Mouse (Mus musculus): Measurements from ENCODE around the gene Map1s. TPM values are rescaled to one million over a fixed set of nuclear protein-coding genes. Genes with fewer than 3 reads are reported as not detected.
"Not testable (repeated sequence)": the region's sequence is repeated elsewhere in the genome, so short reads cannot be mapped to it uniquely, and the experiment has no call there.

The Map1s gene
- polyA plus RNA-seq, 1 experiment from 2014 or later, result 13.8 TPM

DNA sequence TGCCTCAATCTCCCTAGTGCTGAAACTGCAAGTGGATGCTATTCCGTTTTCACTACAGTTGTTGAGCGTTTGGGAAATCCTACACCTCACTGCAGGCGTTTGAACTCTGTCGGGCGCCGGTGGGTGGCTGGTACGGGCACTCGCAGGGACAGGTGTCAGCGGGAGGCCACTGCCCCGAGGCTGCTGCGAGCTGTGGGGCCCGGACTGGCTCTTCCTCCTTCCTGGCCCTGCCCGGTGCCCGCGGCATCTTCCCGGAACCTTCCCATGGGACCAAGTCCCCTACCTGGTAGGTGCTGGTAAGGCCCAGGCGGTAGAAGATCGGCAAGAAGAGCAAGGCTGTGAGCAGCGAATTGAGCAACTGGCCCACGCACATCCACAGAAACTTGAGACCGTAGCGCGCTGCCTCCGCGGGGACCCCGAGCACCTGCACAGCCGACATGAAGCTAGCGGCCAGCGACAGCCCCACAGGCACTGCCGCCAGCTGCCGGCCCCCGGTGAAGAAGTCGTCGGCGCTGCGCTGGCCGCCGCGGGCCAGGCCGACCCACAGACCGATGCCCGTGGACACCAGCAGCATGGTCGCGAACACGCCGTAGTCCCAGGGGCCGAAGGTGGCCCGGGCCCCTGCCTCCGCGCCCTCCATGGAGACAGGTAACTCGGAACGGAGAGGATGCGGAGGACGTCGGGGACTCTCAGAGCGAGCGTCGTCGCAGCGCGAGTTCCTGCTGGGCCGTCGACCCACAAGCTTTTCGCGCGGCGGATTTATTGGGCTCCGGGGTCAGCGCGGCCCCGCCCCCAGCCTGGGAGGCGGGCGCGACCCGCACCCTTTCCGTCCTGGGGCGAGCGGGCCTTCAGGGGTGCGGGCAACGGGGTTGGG, 13.5 kb upstream of the Map1s start, which contains the start of gene Slc5a5:
Gene Slc5a5, minus strand, starts transcription at position 736 of the 874 bp plus-strand sequence.
- H3K4me2 ChIP-seq (replicated peaks; ENCODE audit: low read depth), result peak within 1 kb of the TSS; percentile 66
- peaks cover 24% of the 10 kb centered on the region for H3K27me3 ChIP-seq (replicated peaks; ENCODE audit: control insufficient read depth, insufficient read depth, low read length)
- H3K36me3 ChIP-seq (ENCODE audit: control insufficient read depth, insufficient read depth), result peaks cover 22% of the 10 kb centered on the region
- ATAC-seq, result no peak
- H3K4me1 ChIP-seq (replicated peaks; ENCODE audit: control insufficient read depth, insufficient read depth, low read length), result 0 out of 2 replicates have a peak, but pooled peaks cover 3% of the 10 kb centered on the region
- H3K9ac ChIP-seq (ENCODE audit: low read depth, low read length), result no peak within 1 kb of the TSS
- H3K4me3 ChIP-seq (ENCODE audit: low read depth, low read length), result peak within 1 kb of the TSS; percentile 34
- WGBS, result 4% methylated on average over 78 of the region's 80 CpGs
- no peak for TF ChIP-seq CTCF (IDR thresholded peaks at IDR 0.05; ENCODE audit: low read depth)
- no peak within 1 kb of the TSS for H3K27ac ChIP-seq (ENCODE audit: low read depth, low read length)
- no peaks in the 10 kb centered on the region for H3K9me3 ChIP-seq (ENCODE audit: control insufficient read depth)

DNA sequence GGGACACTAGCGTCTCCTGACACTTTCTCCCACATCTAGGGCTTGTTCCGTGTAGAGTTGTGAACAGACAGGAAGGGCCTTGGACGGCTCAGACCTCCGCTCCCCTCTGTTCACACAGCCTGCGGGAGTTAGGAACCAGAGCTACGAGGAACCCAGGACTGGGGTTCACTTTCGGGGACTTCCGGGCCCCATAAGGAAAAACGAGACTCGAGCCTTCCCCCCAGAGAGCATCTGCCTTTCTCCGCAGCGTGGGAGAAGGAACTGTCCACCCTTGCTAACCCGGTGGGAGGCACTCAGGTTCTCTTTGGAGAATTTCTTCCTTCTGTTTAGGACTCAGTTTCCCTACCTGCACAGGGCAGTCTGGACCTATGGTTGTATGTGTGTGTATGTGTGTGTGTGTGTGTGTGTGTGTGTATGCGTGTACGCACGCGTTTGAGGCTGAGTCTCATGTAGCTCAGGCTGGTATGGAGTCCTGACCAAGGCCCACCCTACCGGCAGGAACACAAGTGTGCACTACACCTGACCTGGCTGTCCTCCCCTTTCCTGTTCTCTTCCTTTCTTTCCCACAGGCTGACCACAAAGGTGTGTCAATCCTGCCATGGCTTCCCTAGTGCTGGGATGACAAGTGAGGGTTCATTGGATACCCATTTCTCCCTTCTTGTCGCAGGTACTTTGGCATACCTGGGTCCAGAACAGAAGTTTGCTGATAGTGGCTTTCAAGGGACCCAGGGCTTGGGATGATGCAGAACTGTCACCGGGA, 12.7 kb upstream of the Map1s start:
- Histone ChIP-seq H3K27ac (ENCODE audit: low read depth, low read length) (no peak overlapping the region), H3K4me3 (ENCODE audit: low read depth, low read length) (peak overlapping the region; percentile 34), H3K27me3 (replicated peaks; ENCODE audit: control insufficient read depth, insufficient read depth, low read length) (peaks cover 24% of the 10 kb centered on the region), H3K9ac (ENCODE audit: low read depth, low read length) (no peak overlapping the region), H3K36me3 (ENCODE audit: control insufficient read depth, insufficient read depth) (peaks cover 22% of the 10 kb centered on the region), H3K4me1 (replicated peaks; ENCODE audit: control insufficient read depth, insufficient read depth, low read length) (0 out of 2 replicates have a peak, but pooled peaks cover 3% of the 10 kb centered on the region), H3K9me3 (ENCODE audit: control insufficient read depth) (no peaks in the 10 kb centered on the region), H3K4me2 (replicated peaks; ENCODE audit: low read depth) (peak overlapping the region; percentile 66)
- no peak for TF ChIP-seq CTCF (IDR thresholded peaks at IDR 0.05; ENCODE audit: low read depth)
- 29% methylated on average over 20 of the region's 20 CpGs for WGBS
- no peak for ATAC-seq

GRCm38 (mm10) chr8:70893656-70894384, 11.9 kb upstream of the Map1s start:
- Histone ChIP-seq H3K4me1 (replicated peaks; ENCODE audit: control insufficient read depth, insufficient read depth, low read length) (0 out of 2 replicates have a peak, but pooled peaks cover 3% of the 10 kb centered on the region), H3K27ac (ENCODE audit: low read depth, low read length) (no peak overlapping the region), H3K27me3 (replicated peaks; ENCODE audit: control insufficient read depth, insufficient read depth, low read length) (peaks cover 24% of the 10 kb centered on the region), H3K4me3 (ENCODE audit: low read depth, low read length) (no peak overlapping the region), H3K36me3 (ENCODE audit: control insufficient read depth, insufficient read depth) (peaks cover 22% of the 10 kb centered on the region), H3K4me2 (replicated peaks; ENCODE audit: low read depth) (no peak overlapping the region), H3K9me3 (ENCODE audit: control insufficient read depth) (no peaks in the 10 kb centered on the region), H3K9ac (ENCODE audit: low read depth, low read length) (no peak overlapping the region)
- ATAC-seq, result no peak
- 37% methylated on average over 12 of the region's 12 CpGs for whole genome bisulfite sequencing
- TF ChIP-seq CTCF (IDR thresholded peaks at IDR 0.05; ENCODE audit: low read depth), result peak; percentile 82

- H3K9me3 ChIP-seq (ENCODE audit: control insufficient read depth), result no peaks in the 10 kb centered on the region
- peaks cover 22% of the 10 kb centered on the region for H3K36me3 ChIP-seq (ENCODE audit: control insufficient read depth, insufficient read depth)
- H3K4me2 ChIP-seq (replicated peaks; ENCODE audit: low read depth), result no peak overlapping the region
- H3K9ac ChIP-seq (ENCODE audit: low read depth, low read length), result no peak overlapping the region
- TF ChIP-seq CTCF (IDR thresholded peaks at IDR 0.05; ENCODE audit: low read depth), result no peak
- H3K4me1 ChIP-seq (replicated peaks; ENCODE audit: control insufficient read depth, insufficient read depth, low read length), result 0 out of 2 replicates have a peak, but pooled peaks cover 3% of the 10 kb centered on the region
- whole genome bisulfite sequencing, result 61% methylated on average over 2 of the region's 2 CpGs
- peaks cover 24% of the 10 kb centered on the region for H3K27me3 ChIP-seq (replicated peaks; ENCODE audit: control insufficient read depth, insufficient read depth, low read length)
- H3K4me3 ChIP-seq (ENCODE audit: low read depth, low read length), result no peak overlapping the region
- no peak for ATAC-seq
- no peak overlapping the region for H3K27ac ChIP-seq (ENCODE audit: low read depth, low read length)
These were observed 11.4 kb upstream of the Map1s start for GRCm38 (mm10) chr8:70894385-70894720.

DNA sequence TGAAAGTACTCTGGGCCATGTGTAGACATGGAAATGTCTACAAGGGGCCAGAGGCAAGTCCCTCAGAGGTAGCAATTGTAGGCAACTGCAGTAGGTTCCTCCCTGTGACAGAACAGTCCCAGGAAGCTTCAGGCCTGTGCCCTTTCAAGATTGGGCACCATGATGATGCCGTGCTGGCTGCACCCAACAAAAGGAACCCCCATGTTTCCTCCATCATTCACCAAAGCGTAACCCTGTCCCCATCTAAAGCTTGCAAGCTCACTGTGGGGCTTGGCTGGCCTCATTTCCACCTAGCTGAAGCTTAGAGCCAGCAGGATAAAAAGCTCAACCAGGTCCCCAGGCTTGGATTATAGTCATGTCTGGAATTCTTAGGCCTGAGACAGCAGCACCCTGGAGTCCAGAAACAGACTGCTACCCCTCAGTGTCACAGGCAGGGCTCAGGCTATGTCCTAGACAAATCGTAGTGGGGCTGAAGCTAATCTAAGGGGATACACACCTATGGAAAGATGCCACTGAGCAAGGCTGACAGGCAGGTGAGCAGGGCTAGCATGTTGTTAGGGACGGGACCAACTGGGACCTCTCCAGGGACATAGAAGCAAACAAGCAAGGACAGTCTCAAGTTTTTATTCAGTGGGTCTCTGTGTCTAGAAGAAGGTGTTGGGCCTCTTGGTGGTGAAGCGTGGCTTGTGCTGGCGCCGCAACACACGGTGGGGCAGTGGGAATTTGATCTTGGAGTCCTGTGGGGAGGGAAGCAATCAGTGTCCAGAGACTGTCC, 10.8 kb upstream of the Map1s start:
- Histone ChIP-seq H3K27me3 (replicated peaks; ENCODE audit: control insufficient read depth, insufficient read depth, low read length) (peaks cover 24% of the 10 kb centered on the region), H3K4me2 (replicated peaks; ENCODE audit: low read depth) (no peak overlapping the region), H3K9me3 (ENCODE audit: control insufficient read depth) (no peaks in the 10 kb centered on the region), H3K4me3 (ENCODE audit: low read depth, low read length) (no peak overlapping the region), H3K36me3 (ENCODE audit: control insufficient read depth, insufficient read depth) (peaks cover 22% of the 10 kb centered on the region), H3K4me1 (replicated peaks; ENCODE audit: control insufficient read depth, insufficient read depth, low read length) (0 out of 2 replicates have a peak, but pooled peaks cover 3% of the 10 kb centered on the region), H3K27ac (ENCODE audit: low read depth, low read length) (peak overlapping the region; percentile 15; the same call in 1 of the 2 replicates), H3K9ac (ENCODE audit: low read depth, low read length) (no peak overlapping the region)
- no peak for ATAC-seq
- no peak for TF ChIP-seq CTCF (IDR thresholded peaks at IDR 0.05; ENCODE audit: low read depth)
- WGBS, result 91% methylated on average over 8 of the region's 8 CpGs

DNA sequence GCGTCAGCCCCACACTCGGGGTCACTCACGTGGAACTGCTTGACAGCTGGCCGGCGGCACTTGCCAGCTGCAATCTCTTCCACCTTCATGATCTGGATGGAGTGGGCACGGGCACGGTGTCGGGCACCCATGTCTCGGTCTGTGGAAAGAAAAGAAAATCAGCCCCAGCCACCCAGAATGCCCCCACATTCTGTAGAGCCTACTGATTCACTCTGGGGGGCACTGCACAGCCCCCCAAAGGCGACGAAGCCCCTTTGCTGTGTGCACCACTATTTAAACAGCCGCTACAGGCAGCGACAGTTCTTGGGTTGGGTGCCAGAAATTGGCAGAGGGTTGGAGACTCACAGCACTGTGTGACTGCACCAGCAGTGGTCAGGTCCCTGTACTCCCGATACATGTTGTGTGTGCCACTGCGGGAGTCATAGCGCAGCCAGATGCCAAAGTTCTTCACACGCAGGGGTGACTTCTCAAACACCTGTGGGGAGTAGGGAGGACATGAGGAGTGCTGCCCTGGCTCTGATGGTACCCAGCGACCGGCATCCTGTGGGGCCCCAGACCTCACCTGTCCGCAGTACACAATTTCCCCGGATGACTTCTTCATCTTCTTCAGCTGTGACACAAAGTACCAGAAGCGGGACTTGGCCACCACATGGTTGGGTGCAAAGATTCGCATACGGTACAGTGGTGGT, 10.0 kb upstream of the Map1s start:
- Histone ChIP-seq H3K4me3 (ENCODE audit: low read depth, low read length) (peak overlapping the region; percentile 89), H3K27me3 (replicated peaks; ENCODE audit: control insufficient read depth, insufficient read depth, low read length) (peaks cover 24% of the 10 kb centered on the region), H3K4me2 (replicated peaks; ENCODE audit: low read depth) (peak overlapping the region; percentile 67), H3K36me3 (ENCODE audit: control insufficient read depth, insufficient read depth) (peaks cover 22% of the 10 kb centered on the region)
- WGBS, result 76% methylated on average over 23 of the region's 24 CpGs
- H3K4me1 ChIP-seq (replicated peaks; ENCODE audit: control insufficient read depth, insufficient read depth, low read length); ATAC-seq; H3K9me3 ChIP-seq (ENCODE audit: control insufficient read depth); H3K27ac ChIP-seq (ENCODE audit: low read depth, low read length); H3K9ac ChIP-seq (ENCODE audit: low read depth, low read length): not testable (repeated sequence)
